Mouse (Mus musculus) MN1 (cell line): ENCODE measurements around the gene Mark2.

ENCODE experiments used
- DNase-seq: peaks from one replicate; pipeline ENCODE4 v3.0.0-alpha.2; 2016; ENCODE audit warnings: low spot score

Gene Mark2

GRCm38 (mm10) chr19:7294098-7294876 lies 47.4 kb downstream of the Mark2 start:
- DNase-seq = no peak

- DNase-seq = no peak
Observed at GRCm38 (mm10) chr19:7291958-7292709, 49.5 kb downstream of the Mark2 start.

GRCm38 (mm10) chr19:7289767-7290166 lies 51.9 kb downstream of the Mark2 start:
- no peak for DNase-seq

- DNase-seq = no peak
Observed at GRCm38 (mm10) chr19:7288288-7288687, 53.4 kb downstream of the Mark2 start.

GRCm38 (mm10) chr19:7286563-7287315 lies 54.9 kb downstream of the Mark2 start:
- no peak for DNase-seq

GRCm38 (mm10) chr19:7280557-7281330 lies 60.9 kb downstream of the Mark2 start:
- no peak for DNase-seq

GRCm38 (mm10) chr19:7279114-7279513 lies 62.5 kb downstream of the Mark2 start:
- DNase-seq = peak; percentile 88

- DNase-seq = peak; percentile 52
Observed at GRCm38 (mm10) chr19:7278200-7278906, 63.3 kb downstream of the Mark2 start.

GRCm38 (mm10) chr19:7276796-7277195 lies 64.9 kb downstream of the Mark2 start:
- no peak for DNase-seq

- DNase-seq = peak; percentile 33
Observed at GRCm38 (mm10) chr19:7276053-7276659, 65.5 kb downstream of the Mark2 start.

- peak; percentile 20 for DNase-seq
Observed at GRCm38 (mm10) chr19:7275131-7275789, 66.4 kb downstream of the Mark2 start.

GRCm38 (mm10) chr19:7274326-7274990 lies 67.2 kb downstream of the Mark2 start:
- no peak for DNase-seq

- DNase-seq = no peak
Observed at GRCm38 (mm10) chr19:7273486-7273885, 68.2 kb downstream of the Mark2 start.

- peak; percentile 47 for DNase-seq
Observed at GRCm38 (mm10) chr19:7269290-7270044, 72.2 kb downstream of the Mark2 start.

- DNase-seq = peak; percentile 83
Observed at GRCm38 (mm10) chr19:7268722-7269090, 73.0 kb downstream of the Mark2 start.

GRCm38 (mm10) chr19:7267781-7268721 lies 73.6 kb downstream of the Mark2 start:
- peak; percentile 89 for DNase-seq

GRCm38 (mm10) chr19:7267091-7267741 lies 74.4 kb downstream of the Mark2 start, which contains the start of gene Rcor2:
Gene Rcor2, plus strand, starts transcription at chr19:7267325.
- peak; percentile 92 for DNase-seq
